Mouse (Mus musculus) lung, embryonic 15.5 days (tissue): ENCODE results near the gene Prex1. TPM values are rescaled to one million over a fixed set of nuclear protein-coding genes. Genes with fewer than 3 reads are reported as not detected.

Experiments used
- ATAC-seq: fragments of 200-750 bp; cut with Nextera tagmentation; 2 replicates; pipeline ENCODE4 v1.8.0; 2017; ENCODE audit warnings: moderate number of reproducible peaks, borderline replicate concordance; ENCODE audit not compliant: low FRiP score, low TSS enrichment; ENCODE audit errors: extremely low read depth
- H3K27ac ChIP-seq: fragments of 300-500 bp; sonication (generic); 2 replicates; pipeline ENCODE4 v1.5.1; 2015; ENCODE audit warnings: moderate library complexity, mild to moderate bottlenecking, inconsistent platforms
- H3K27me3 ChIP-seq: fragments of 300-500 bp; sonication (generic); 2 replicates; pipeline ENCODE4 v1.6.1; 2015; ENCODE audit warnings: inconsistent platforms
- H3K36me3 ChIP-seq: fragments of 300-500 bp; sonication (generic); 2 replicates; pipeline ENCODE4 v1.6.1; 2015; ENCODE audit warnings: inconsistent platforms
- H3K4me1 ChIP-seq: fragments of 300-500 bp; sonication (generic); 2 replicates; pipeline ENCODE4 v1.6.1; 2015; ENCODE audit warnings: inconsistent platforms
- H3K4me2 ChIP-seq: fragments of 300-500 bp; sonication (generic); 2 replicates; pipeline ENCODE4 v1.6.1; 2015; ENCODE audit warnings: inconsistent platforms, mild to moderate bottlenecking, moderate library complexity
- H3K4me3 ChIP-seq: fragments of 300-500 bp; sonication (generic); 2 replicates; pipeline ENCODE4 v1.5.1; 2015; ENCODE audit warnings: mild to moderate bottlenecking, inconsistent platforms
- H3K9ac ChIP-seq: fragments of 300-500 bp; sonication (generic); 2 replicates; pipeline ENCODE4 v1.6.1; 2015; ENCODE audit warnings: inconsistent platforms
- H3K9me3 ChIP-seq: fragments of 300-500 bp; sonication (generic); 2 replicates; pipeline ENCODE4 v1.6.1; 2016; ENCODE audit warnings: inconsistent platforms
- WGBS: fragments of 180-500 bp; shearing (Covaris S2); methylation state at CpG from one replicate; pipeline ENCODE4 v1.1.7; 2015; 5-methylcytosine and 5-hydroxymethylcytosine counted together
- polyA plus RNA-seq: library from polyadenylated mRNA; unstranded; fragments of >200 nt; fragmentation: Nextera tagmentation; extraction: Ambion mirVana; gene quantifications from 2 replicates; pipeline ENCODE4 v1.2.1, GENCODE M21; 2015

The Prex1 gene
- polyA plus RNA-seq, 1 experiment from 2014 or later: 10.6 TPM

GRCm38 (mm10) chr2:166667790-166668695 lies 45.6 kb downstream of the Prex1 start:
- 30% methylated on average over 22 of the region's 22 CpGs for WGBS
- Histone ChIP-seq H3K4me2 (no peak overlapping the region), H3K4me3 (no peak overlapping the region)

DNA sequence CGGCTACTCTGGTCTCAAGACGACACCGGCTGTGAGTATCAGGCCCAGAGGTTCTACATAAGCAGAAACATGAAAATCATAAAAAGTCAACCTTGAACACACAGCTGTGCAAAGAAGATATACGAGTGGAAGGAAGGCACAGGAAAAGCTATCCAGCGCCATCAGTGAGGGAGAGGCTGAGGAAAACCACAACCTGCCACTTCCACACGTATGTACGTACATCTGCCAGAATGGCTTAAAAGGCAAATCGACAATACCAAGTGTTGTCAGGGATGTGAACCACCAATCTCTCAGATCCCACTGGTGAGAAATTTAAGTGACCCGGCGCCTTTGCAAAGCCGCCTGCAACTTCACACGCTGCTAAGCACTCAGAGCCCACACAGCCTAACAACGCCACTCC lies 47.5 kb downstream of the Prex1 start:
- Histone ChIP-seq H3K27me3 (no peaks in the 10 kb centered on the region), H3K9me3 (no peaks in the 10 kb centered on the region), H3K36me3 (no peaks in the 10 kb centered on the region), H3K4me3 (no peak overlapping the region), H3K9ac (no peak overlapping the region), H3K4me1 (peaks cover 16% of the 10 kb centered on the region; the same call in 1 of the 2 replicates), H3K27ac (no peak overlapping the region), H3K4me2 (no peak overlapping the region)
- ATAC-seq: no peak
- WGBS: 85% methylated on average over 13 of the region's 13 CpGs

More at GRCm38 (mm10) chr2:166667790-166668695, 45.6 kb downstream of the Prex1 start:
- no peak overlapping the region for H3K27ac ChIP-seq
- no peak for ATAC-seq
- no peaks in the 10 kb centered on the region for H3K36me3 ChIP-seq
- H3K27me3 ChIP-seq: no peaks in the 10 kb centered on the region
- peaks cover 16% of the 10 kb centered on the region; the same call in 1 of the 2 replicates for H3K4me1 ChIP-seq
- H3K9ac ChIP-seq: no peak overlapping the region
- H3K9me3 ChIP-seq: no peaks in the 10 kb centered on the region

GRCm38 (mm10) chr2:166665244-166665922 lies 48.2 kb downstream of the Prex1 start:
- ATAC-seq: no peak
- no peak overlapping the region for H3K27ac ChIP-seq
- no peak overlapping the region for H3K4me3 ChIP-seq
- no peaks in the 10 kb centered on the region for H3K36me3 ChIP-seq
- H3K9ac ChIP-seq: no peak overlapping the region
- no peaks in the 10 kb centered on the region for H3K27me3 ChIP-seq
- 72% methylated on average over 6 of the region's 6 CpGs for WGBS
- no peak overlapping the region for H3K4me2 ChIP-seq
- peaks cover 16% of the 10 kb centered on the region; the same call in 1 of the 2 replicates for H3K4me1 ChIP-seq
- H3K9me3 ChIP-seq: no peaks in the 10 kb centered on the region

GRCm38 (mm10) chr2:166664506-166664905 lies 49.1 kb downstream of the Prex1 start:
- no peaks in the 10 kb centered on the region for H3K9me3 ChIP-seq
- H3K4me1 ChIP-seq: peaks cover 12% of the 10 kb centered on the region; the same call in 1 of the 2 replicates
- no peak overlapping the region for H3K4me3 ChIP-seq
- no peaks in the 10 kb centered on the region for H3K27me3 ChIP-seq
- H3K27ac ChIP-seq: no peak overlapping the region
- 78% methylated on average over 15 of the region's 15 CpGs for WGBS
- H3K9ac ChIP-seq: no peak overlapping the region
- H3K36me3 ChIP-seq: no peaks in the 10 kb centered on the region
- no peak overlapping the region for H3K4me2 ChIP-seq
- ATAC-seq: no peak

DNA sequence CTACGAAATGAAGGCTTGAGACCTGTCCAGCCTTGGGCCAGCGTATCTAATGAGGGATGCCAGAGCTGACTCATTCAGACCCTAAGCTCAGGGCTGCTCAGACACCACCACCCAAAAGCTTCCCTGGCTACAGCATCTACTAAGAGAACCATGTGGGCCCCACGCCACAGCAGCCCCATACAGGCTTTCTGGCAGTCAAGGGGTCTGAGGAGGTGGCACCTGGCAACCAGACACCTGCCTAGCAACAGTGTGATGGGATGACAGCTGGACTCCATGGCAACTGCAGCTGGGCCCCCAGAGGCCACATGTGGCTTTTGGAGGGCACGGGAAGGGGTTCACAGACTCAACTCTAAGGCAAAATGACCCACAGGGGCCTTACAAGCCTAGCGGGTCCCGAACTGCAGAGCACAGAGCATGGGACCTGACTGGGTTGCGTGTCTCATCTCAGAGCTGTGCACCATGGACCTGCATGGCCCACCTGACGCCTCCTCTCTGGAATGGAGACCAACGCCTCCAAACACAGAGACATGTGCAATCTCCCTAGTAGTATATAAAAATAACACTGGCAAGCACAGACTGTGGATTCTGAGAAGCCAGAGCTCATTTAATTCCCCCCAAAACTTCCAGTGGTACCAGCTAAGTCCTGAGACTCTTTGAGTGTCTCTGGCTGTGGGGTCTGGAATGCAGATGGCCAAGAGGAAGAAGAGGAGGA lies 50.2 kb downstream of the Prex1 start:
- WGBS: 81% methylated on average over 9 of the region's 9 CpGs
- Histone ChIP-seq H3K9me3 (no peaks in the 10 kb centered on the region), H3K4me3 (no peak overlapping the region), H3K9ac (no peak overlapping the region), H3K27me3 (no peaks in the 10 kb centered on the region), H3K27ac (no peak overlapping the region), H3K36me3 (no peaks in the 10 kb centered on the region), H3K4me1 (peaks cover 10% of the 10 kb centered on the region; the same call in 1 of the 2 replicates), H3K4me2 (no peak overlapping the region)
- no peak for ATAC-seq

DNA sequence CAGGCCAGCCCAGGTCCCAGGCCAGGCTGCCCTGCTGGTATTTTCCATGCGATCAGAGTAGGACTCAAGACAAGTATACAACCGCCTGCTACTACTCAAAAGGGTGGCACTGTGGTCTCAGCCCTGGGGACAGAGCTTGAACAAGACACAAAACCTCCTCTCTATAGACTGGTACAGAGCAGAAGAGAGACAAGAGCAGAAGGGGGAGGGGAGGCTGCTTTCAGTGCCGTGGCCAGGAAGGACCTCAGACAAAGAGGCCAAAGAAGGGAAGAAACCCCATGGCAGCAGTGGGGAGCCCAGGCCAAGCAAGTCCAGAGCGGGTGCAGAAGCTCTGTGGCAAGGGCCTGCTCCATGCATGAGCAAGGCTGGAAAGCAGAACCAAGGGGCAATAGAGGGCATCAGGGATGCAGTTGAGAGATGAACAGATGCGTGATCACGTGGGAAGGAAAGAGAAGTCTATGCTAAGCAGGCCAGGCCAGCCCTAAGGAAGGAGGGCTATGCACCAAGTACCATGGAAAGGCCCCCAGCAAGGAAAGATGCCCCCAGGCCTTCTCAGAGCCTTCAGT lies 51.0 kb downstream of the Prex1 start:
- WGBS: 73% methylated on average over 6 of the region's 6 CpGs
- Histone ChIP-seq H3K36me3 (no peaks in the 10 kb centered on the region), H3K27me3 (no peaks in the 10 kb centered on the region), H3K9me3 (no peaks in the 10 kb centered on the region), H3K4me2 (no peak overlapping the region), H3K27ac (no peak overlapping the region), H3K4me1 (0 out of 2 replicates have a peak, but pooled peaks cover 2% of the 10 kb centered on the region), H3K9ac (no peak overlapping the region), H3K4me3 (no peak overlapping the region)
- no peak for ATAC-seq

DNA sequence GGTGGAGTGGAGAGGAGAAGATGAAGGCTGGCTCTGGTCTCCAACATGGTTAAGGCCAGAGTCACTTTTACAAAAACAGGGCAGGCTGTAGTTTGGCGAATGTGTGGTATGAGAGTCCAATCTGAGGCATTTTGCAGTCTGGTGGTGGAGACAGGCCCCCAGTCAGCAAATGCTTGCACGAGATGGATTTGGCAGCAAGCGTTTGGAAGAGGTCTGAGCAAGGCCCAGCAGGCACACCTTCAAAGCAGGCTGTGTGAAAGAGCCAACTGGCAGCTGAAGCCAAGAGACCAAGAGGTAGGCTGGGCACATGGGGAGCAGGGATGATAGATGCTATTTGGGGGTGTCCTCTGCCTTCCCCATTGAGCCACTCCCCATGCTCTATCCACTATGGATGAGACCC lies 51.7 kb downstream of the Prex1 start:
- Histone ChIP-seq H3K4me1 (no peaks in the 10 kb centered on the region), H3K36me3 (no peaks in the 10 kb centered on the region), H3K9ac (no peak overlapping the region), H3K4me2 (no peak overlapping the region), H3K4me3 (no peak overlapping the region), H3K27ac (no peak overlapping the region), H3K9me3 (no peaks in the 10 kb centered on the region), H3K27me3 (no peaks in the 10 kb centered on the region)
- 60% methylated on average over 3 of the region's 3 CpGs for WGBS
- ATAC-seq: no peak

DNA sequence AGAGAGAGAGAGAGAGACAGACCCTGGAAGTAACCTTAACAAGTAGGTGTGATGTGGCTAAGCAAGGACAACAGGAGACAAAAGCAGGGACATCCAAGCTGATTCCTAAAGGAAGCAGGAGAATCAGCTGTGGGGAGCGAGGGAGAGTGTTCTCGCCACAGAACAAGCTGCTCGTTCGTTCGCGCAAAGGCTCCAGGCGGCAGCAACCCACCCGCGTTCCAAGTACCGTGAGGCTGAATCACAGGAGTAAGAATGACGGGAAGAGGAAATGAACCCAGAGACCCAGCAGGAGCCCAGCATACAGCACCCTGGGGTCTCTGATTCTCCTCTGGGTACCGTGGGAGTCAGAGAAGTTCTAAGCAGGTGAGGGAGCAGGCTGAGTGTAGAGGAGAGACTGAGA lies 52.1 kb downstream of the Prex1 start:
- H3K4me1 ChIP-seq: no peaks in the 10 kb centered on the region; the same call in 1 of the 2 replicates
- H3K9me3 ChIP-seq: no peaks in the 10 kb centered on the region
- no peak overlapping the region for H3K9ac ChIP-seq
- H3K27ac ChIP-seq: no peak overlapping the region
- no peak overlapping the region for H3K4me3 ChIP-seq
- no peak for ATAC-seq
- no peaks in the 10 kb centered on the region for H3K36me3 ChIP-seq
- no peak overlapping the region for H3K4me2 ChIP-seq
- H3K27me3 ChIP-seq: no peaks in the 10 kb centered on the region
- WGBS: 68% methylated on average over 12 of the region's 12 CpGs

- ATAC-seq: no peak
- H3K27ac ChIP-seq: peak overlapping the region; percentile 76
Measured at GRCm38 (mm10) chr2:166658380-166658779, 55.3 kb downstream of the Prex1 start.

DNA sequence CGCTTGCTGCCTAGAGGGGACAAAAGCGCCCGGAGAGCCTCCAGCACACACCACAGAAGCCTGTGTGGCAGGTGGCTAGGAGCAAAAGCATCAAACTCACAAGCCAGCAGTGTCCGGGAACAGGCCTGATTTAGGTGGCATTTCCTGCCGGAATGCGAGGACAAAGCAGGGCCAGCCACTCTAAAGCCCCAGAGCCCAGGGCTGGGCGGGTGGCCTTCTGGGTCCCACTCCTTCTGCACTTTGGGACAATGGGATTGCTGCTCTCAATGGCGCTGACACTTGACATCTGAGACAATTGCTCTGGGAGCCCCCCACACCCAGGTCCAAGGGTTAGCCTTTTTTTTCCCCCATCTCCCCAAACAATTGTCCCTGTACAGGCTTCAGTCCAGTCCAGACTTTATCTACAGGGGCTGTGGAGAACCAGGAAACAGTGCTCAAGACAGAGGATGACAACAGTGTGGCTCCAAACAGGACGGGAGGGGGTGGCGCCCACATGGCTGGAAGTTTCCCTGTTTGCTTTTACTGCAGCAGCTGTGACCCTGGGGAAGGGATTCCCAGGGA lies 56.1 kb downstream of the Prex1 start:
- no peaks in the 10 kb centered on the region for H3K9me3 ChIP-seq
- H3K36me3 ChIP-seq: no peaks in the 10 kb centered on the region
- no peak overlapping the region for H3K9ac ChIP-seq
- H3K27me3 ChIP-seq: no peaks in the 10 kb centered on the region
- H3K4me2 ChIP-seq: no peak overlapping the region
- peak; percentile 43; the same call in 1 of the 2 replicates for ATAC-seq
- H3K4me3 ChIP-seq: no peak overlapping the region
- H3K4me1 ChIP-seq: peaks cover 5% of the 10 kb centered on the region
- 47% methylated on average over 10 of the region's 10 CpGs for WGBS
- H3K27ac ChIP-seq: peak overlapping the region; percentile 76

More at GRCm38 (mm10) chr2:166658380-166658779, 55.3 kb downstream of the Prex1 start:
- H3K27me3 ChIP-seq: no peaks in the 10 kb centered on the region
- no peaks in the 10 kb centered on the region for H3K36me3 ChIP-seq
- 70% methylated on average over 3 of the region's 3 CpGs for WGBS
- no peak overlapping the region for H3K4me3 ChIP-seq
- H3K9ac ChIP-seq: no peak overlapping the region
- peaks cover 5% of the 10 kb centered on the region for H3K4me1 ChIP-seq
- H3K9me3 ChIP-seq: no peaks in the 10 kb centered on the region
- no peak overlapping the region for H3K4me2 ChIP-seq

DNA sequence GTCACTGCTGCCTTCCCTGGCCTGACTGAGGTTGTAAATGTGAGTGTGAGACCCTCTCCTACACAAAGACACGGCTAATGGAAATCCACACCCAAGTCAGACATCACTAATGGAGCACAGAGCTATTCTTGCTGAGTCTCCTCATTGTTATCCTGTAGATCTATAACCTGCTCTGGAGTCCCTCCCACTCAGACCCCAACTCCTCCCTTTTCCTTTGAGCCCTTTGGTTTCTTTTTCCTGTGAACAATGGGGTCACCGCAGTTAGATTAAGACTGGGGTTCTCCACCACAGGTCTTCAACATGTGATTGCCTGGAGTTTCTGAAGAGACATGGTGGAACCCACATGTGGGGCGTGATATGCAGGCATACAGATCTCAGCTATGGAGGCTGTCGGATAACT lies 57.0 kb downstream of the Prex1 start:
- Histone ChIP-seq H3K27me3 (no peaks in the 10 kb centered on the region), H3K9me3 (no peaks in the 10 kb centered on the region), H3K4me1 (peaks cover 8% of the 10 kb centered on the region), H3K36me3 (no peaks in the 10 kb centered on the region), H3K4me3 (no peak overlapping the region), H3K9ac (no peak overlapping the region), H3K27ac (peak overlapping the region; percentile 76), H3K4me2 (peak overlapping the region; percentile 13; the same call in 1 of the 2 replicates)
- WGBS: 62% methylated on average over 4 of the region's 4 CpGs
- ATAC-seq: no peak
